Mouse (Mus musculus): Measurements from ENCODE around the gene Ddx42. TPM values are rescaled to one million over a fixed set of nuclear protein-coding genes. Genes with fewer than 3 reads are reported as not detected.
"Not testable (repeated sequence)": the region's sequence is repeated elsewhere in the genome, so short reads cannot be mapped to it uniquely, and the experiment has no call there.

Gene Ddx42
- total RNA-seq, 2 experiments from 2014 or later: 63.0 to 68.0 TPM

DNA sequence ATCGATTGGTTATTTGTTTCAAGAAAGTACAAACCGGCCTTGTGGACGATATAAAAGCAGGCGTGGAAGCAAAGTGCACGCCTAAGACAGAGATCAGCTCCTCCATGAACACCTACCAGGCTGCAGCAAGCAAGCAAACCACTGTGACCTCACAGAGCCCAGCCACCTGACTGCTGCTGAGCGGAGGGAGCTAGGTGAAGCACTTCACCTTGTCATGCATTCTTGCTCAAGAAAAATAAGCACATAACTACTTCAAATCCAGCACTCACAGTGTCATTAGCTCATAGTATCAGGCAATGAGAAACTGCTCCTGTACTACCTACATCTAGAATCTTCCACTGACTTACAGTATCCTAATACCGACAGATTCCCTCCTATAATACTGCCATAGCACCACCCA lies 16.7 kb upstream of the Ddx42 start:
- not testable (repeated sequence) for DNase-seq (ENCODE audit: low spot score in 2 of 2)
- intact Hi-C loops (cut with DNase I): loop anchor here (5.0 kb wide), 1 partner anchor 42 kb away; no protein-coding TSS in a partner anchor

DNA sequence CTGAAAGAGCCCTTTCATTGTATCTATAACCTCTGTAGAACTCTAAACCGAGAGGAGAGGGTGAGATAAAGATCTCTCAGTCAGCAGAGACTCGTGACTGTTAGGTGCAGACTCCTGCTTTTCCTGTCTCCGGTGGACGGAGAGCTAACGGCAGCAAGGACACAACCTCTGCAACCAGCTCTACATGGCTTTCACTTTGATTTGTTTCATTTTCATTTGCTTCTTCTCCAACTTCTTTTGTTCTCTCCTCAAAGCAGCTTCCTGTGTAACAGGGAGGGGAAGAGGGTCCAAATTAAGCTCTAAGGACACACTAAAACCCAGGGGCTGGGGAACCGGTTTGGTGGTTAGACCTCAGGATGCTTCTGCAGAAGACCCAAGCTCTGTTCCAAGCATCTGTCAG lies 16.0 kb upstream of the Ddx42 start:
- intact Hi-C loops (cut with DNase I): loop anchor here (5.0 kb wide), 1 partner anchor 42 kb away; no protein-coding TSS in a partner anchor
- no peak for DNase-seq (ENCODE audit: low spot score in 2 of 2)

GRCm38 (mm10) chr11:106201337-106202122 lies 15.2 kb upstream of the Ddx42 start:
- intact Hi-C loops (cut with DNase I): loop anchor here (5.0 kb wide), 1 partner anchor 41 kb away; no protein-coding TSS in a partner anchor
- no peak for DNase-seq (ENCODE audit: low spot score in 2 of 2)

DNA sequence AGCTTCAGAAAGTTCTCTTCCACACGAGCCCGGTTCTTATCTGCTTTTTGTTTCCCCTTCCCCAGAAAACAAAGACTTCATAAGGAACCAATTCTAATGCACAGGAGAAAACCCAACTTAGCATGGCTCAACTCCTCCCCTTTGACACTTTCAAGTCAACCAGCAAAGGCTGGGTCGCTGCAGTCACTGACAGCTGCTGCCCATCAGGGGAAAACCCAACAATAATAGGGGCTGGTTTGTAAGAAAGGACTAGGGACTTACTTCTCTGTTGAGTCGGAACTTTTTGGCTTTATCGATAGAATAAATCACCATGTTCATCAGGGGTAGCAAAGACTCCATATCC lies 14.6 kb upstream of the Ddx42 start, which contains the start of gene Strada:
Gene Strada, minus strand, starts transcription at position 46 of the 343 bp plus-strand sequence.
- no peak for DNase-seq (ENCODE audit: low spot score in 2 of 2)
- intact Hi-C loops (cut with DNase I): loop anchor here (5.0 kb wide), 1 partner anchor 40 kb away; no protein-coding TSS in a partner anchor

DNA sequence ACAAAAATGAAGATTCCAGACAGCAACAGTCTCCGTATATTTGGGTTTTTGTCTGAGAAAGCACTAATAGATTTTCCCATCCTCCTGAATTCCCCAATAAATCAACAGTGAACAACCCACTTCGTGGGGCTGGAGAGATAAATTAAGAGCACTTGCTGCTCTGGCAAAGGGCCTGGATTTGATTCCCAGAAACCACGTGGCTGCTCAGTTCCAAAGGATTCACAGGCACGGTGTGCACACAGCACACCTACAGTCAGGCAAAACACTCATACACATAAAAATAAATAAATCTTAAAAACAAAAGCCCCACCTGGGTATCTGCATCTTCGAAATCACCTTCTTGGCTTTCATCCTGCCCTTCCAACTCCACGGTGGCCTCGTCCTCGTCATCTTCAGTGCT lies 4.0 kb upstream of the Ddx42 start:
- intact Hi-C loops (cut with DNase I): no loop called here
- DNase-seq (ENCODE audit: low spot score in 2 of 2): no peak

DNA sequence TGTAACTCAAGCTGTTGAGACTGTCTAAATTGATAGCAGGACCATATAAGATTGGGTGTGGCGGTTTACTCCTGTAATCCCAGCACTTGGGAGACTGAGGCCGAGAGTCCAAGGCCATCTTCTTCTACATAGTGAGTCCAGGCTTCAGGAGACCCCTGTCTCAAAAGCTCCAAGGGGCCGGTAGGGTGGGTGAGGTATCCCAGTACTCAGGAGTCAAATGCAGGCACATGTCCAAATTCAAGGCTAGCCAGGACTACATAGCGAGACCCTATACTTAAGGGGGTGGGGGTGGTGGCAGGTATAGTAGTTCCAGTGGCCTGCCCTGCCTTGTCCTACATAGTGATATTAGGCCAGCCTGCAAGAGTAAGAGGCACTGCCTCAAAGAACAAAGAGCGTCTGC lies 1.9 kb upstream of the Ddx42 start:
- DNase-seq (ENCODE audit: low spot score in 2 of 2): no peak
- intact Hi-C loops (cut with DNase I): loop anchor here (5.0 kb wide), 1 partner anchor 42 kb away; the partner anchor contains the start of genes Ftsj3 and Psmc5

- intact Hi-C loops (cut with DNase I): loop anchor here (5.0 kb wide), 1 partner anchor 42 kb away; the partner anchor contains the start of genes Ftsj3 and Psmc5
- no peak for DNase-seq (ENCODE audit: low spot score in 2 of 2)
Observed at GRCm38 (mm10) chr11:106215450-106215859, 1.3 kb upstream of the Ddx42 start.

- intact Hi-C loops (cut with DNase I): loop anchor here (1.0 to 5.0 kb wide), 2 partner anchors 41 to 55 kb away; partner anchors contain the start of genes Ftsj3 and Psmc5
Observed at GRCm38 (mm10) chr11:106215927-106216729, 598 bp upstream of the Ddx42 start, which contains the start of gene Ccdc47. Ccdc47 (minus strand) TSS chr11:106216344.

DNA sequence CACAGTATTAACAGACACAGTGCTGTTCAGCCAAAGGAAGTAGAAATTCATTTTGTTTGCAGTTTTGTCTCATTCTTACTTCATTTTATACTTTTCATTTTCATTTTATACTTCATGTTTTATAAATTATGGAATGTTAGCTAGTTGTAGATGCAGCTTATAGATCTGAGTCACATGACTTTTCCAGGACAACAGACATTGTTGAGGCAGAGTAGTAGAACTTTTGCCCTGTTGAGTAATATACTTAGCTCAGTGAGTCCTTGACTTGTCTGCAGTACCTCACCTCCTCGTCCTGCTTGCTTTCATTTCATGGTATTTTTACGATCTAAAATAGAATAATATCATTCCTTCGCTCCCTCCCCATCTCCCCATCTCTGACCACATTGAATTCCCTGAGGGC lies 3.9 kb downstream of the Ddx42 start:
- DNase-seq (ENCODE audit: low spot score in 2 of 2): no peak
- intact Hi-C loops (cut with DNase I): no loop called here

More at GRCm38 (mm10) chr11:106215927-106216729, 598 bp upstream of the Ddx42 start, which contains the start of gene Ccdc47:
- DNase-seq (ENCODE audit: low spot score in 2 of 2): peak; percentile 96 to 97

DNA sequence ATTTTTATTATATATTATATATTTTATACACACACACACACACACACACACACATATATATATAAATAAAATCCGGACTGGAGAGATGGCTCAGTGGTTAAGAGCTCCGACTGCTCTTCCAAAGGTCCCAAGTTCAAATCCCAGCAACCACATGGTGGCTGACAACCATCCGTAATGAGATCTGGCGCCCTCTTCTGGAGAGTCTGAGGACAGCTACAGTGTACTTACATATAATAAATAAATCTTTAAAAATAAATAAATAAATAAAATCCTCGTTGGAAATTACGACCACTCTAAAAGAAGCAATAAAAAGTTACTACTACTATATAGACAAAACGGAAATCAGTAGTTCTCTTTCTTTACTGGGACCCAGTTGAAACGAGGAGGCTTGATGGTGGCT lies 17.3 kb downstream of the Ddx42 start:
- DNase-seq (ENCODE audit: low spot score in 2 of 2): not testable (repeated sequence)
- intact Hi-C loops (cut with DNase I): loop anchor here (5.0 kb wide), 1 partner anchor 77 kb away; no protein-coding TSS in a partner anchor

GRCm38 (mm10) chr11:106246834-106247233 lies 30.1 kb downstream of the Ddx42 start:
- DNase-seq (ENCODE audit: low spot score in 2 of 2): no peak
- intact Hi-C loops (cut with DNase I): no loop called here

GRCm38 (mm10) chr11:106249326-106249725 lies 32.6 kb downstream of the Ddx42 start:
- intact Hi-C loops (cut with DNase I): no loop called here
- DNase-seq (ENCODE audit: low spot score in 2 of 2): no peak

GRCm38 (mm10) chr11:106254767-106255166 lies 38.0 kb downstream of the Ddx42 start:
- intact Hi-C loops (cut with DNase I): loop anchor here (5.0 kb wide), 1 partner anchor 37 kb away; the partner anchor contains the start of genes Ccdc47 and Ddx42
- no peak for DNase-seq (ENCODE audit: low spot score in 2 of 2)

DNA sequence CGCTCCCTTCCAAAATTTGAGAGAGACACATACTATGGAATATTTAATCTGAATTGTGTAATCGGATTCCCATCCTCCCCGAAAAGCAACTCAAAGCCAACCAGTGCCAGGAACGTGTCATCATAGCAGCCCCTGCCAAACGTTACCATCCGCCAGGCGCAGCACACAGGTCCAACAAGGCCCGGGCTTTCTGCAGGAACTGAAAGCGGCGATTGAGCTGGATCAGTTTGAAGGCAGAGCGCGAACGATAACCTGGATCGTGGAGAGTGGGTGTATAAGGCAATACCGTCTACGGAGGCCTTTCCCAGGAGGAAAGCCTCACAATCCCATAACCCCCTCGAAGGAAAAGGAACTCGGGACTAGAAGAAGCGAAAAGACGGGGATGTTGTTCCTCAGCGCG lies 38.4 kb downstream of the Ddx42 start:
- DNase-seq (ENCODE audit: low spot score in 2 of 2): no peak
- intact Hi-C loops (cut with DNase I): loop anchor here (5.0 kb wide), 1 partner anchor 38 kb away; the partner anchor contains the start of genes Ccdc47 and Ddx42

DNA sequence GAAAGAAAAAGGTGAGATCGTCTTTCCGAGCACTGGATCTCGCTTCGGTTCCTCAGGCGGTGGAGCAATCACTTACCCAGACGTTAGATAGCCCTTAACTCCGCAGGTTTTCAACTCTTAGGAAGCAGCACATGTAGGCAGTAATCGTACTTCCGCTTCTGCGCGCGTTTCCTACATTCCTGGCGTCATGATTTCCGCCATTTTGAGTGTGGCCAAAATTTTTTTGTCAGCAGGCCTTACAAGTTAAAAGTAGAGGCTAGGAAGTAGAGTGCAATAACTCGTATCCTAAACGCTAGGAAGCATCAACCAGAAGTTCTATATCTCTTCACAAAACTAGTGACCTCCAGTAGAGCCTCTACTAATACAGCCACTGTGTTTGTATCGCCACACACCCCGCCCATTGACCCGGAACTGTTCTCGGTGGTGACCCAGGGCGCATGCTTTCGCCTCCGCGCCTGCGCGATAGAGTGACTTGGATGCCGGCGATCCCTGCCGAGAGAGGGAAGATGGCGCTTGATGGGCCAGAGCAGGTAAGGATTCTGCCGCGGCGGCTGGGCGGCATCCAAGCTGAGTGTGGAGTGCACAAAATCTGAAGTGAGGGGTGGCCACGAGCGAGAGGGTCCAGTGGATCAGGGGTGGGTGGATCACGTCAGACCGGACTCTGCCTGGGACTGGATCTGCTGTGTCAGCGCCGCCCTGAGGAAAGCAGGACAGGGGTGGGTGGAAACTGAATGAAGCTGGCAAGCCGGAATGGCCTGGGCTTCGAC lies 39.1 kb downstream of the Ddx42 start, which contains the start of the genes Ftsj3 and Psmc5:
Gene Ftsj3, minus strand, starts transcription at position 395 of the 767 bp plus-strand sequence.
Gene Psmc5, plus strand, starts transcription at position 470 of the 767 bp plus-strand sequence.
- intact Hi-C loops (cut with DNase I): loop anchor here (5.0 kb wide), 1 partner anchor 39 kb away; the partner anchor contains the start of genes Ccdc47 and Ddx42
- DNase-seq (ENCODE audit: low spot score in 2 of 2): peak; percentile 97 to 98

DNA sequence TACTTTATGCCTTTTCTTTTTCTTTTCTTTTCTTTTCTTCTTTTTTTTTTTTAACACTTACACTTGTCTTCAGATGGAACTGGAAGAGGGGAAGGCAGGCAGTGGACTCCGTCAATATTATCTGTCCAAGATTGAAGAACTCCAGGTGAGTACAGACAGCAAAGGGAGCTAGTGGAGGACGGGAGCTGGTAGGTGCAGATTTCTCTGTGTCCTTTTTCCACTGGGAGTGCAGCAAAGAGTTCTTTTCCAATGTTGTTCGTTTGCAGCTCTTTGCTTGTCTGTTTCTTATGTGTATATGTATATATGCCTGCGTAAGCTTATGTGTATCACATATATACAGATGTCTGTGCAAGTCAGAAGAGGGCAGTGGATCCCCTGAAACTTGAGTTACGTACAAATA lies 40.0 kb downstream of the Ddx42 start:
- DNase-seq (ENCODE audit: low spot score in 2 of 2): no peak
- intact Hi-C loops (cut with DNase I): loop anchor here (5.0 kb wide), 1 partner anchor 39 kb away; the partner anchor contains the start of genes Ccdc47 and Ddx42

DNA sequence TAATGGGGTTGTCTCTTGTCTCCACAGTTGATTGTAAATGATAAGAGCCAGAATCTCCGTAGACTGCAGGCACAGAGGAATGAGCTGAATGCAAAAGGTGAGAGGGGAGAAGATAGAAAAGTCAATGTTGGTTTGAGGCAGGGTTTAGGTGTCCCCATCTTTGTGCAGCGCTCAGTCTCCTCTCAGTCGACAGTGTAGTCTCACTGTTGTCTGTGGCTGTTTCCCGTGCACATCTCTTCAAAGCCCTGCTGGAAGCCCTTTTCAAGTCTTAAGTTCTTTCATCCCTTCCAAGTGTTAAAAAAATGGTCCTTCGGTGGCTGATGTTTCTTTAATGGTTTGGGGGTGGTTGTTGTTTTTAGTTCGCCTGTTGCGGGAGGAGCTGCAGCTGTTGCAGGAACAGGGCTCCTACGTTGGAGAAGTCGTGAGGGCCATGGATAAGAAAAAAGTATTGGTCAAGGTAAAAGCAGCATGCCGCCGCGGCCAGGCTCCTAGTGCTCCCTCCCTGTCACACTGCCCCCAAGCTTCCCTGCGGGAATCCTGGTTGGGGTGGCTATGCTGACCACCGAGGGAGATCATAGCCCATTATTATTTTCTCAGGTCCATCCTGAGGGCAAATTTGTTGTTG lies 44.2 kb downstream of the Ddx42 start:
- no peak for DNase-seq (ENCODE audit: low spot score in 2 of 2)
- intact Hi-C loops (cut with DNase I): no loop called here

DNA sequence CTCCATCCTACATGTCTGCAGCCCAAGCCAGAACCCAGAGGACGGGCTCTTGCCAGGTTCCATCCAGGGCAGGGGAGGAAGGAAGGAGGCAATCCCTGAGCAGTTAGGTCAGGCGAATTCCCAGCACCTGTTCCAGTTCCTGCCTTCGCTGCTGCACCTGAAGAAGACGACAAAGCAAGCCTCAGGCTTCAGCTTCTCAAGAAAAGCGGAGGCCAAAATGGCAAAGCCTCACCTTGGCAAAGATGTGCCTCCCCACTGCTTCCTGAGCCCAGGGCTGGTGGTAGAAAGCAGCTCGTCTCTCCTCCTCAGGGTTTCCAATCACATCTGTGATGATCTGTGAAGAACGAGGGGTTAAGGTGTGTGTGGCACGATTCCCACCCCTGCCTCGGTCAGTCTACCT lies 47.2 kb downstream of the Ddx42 start:
- DNase-seq (ENCODE audit: low spot score in 2 of 2): no peak
- intact Hi-C loops (cut with DNase I): no loop called here
